11 mouse cellular contexts compared by ENCODE assay signal in the genomic region with DNA sequence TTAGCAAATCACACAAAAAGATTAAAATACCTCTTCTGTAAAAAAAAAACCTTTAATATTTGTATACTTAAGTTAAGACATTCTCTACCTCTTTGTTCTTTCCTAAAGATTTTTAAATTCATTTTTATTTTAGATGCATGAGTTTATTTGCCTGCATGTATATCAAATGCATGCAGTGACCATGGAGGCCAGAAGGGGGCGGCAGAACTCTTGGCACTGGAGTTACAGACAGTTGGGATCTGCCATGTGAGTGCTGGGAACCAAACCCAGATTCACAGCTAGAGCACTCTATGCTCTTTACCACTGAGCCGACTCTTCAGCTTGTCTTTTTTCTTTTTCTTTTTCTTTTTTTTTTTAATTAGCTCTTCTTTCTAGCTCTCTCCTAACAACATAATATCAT. TPM values are rescaled to one million over a fixed set of nuclear protein-coding genes. Genes with fewer than 3 reads are reported as not detected.
DNase-seq lines count a peak whose midpoint lies in the region; TF ChIP-seq lines count a peak whose summit lies in the region.
"Had no signal": no experiment of that assay in that cellular context is flagged by ENCODE, and none has a peak within 500 bp of the region (broad histone marks: within the 10 kb centered on the region; RNA-seq: fewer than 3 reads in every experiment).

No protein-coding gene starts in this region.

- TF ChIP-seq POLR2A in lung, adult 2 months (IDR thresholded peaks at IDR 0.05; ENCODE audit: borderline replicate concordance, extremely low read depth, low read depth, low read length), result no peak

- no peaks in the 10 kb centered on the region for H3K36me3 ChIP-seq in ES-E14 (ENCODE audit: control insufficient read depth, insufficient read depth, low read length, poor library complexity, severe bottlenecking)
- no peaks in the 10 kb centered on the region for H3K36me3 ChIP-seq in splenic B cell, adult 2 months (ENCODE audit: control insufficient read depth, insufficient read depth, low read length, poor library complexity, severe bottlenecking)
- no peaks in the 10 kb centered on the region for H3K36me3 ChIP-seq in limb, embryonic 10.5 days
- H3K36me3 ChIP-seq: intestine, embryonic 15.5 days had no signal

- 0 out of 2 replicates have a peak, but pooled peaks cover 2% of the 10 kb centered on the region for H3K4me1 ChIP-seq in lung, adult 2 months (ENCODE audit: control insufficient read depth, insufficient read depth, low read length)
- H3K4me1 ChIP-seq in ES-E14 (ENCODE audit: control insufficient read depth in 2 of 2, insufficient read depth in 2 of 2, low read length in 2 of 2, poor library complexity in 1 of 2), result no peaks in the 10 kb centered on the region
- H3K4me1 ChIP-seq in limb, embryonic 10.5 days, result peaks cover 4% of the 10 kb centered on the region
- H3K4me1 ChIP-seq: intestine, embryonic 15.5 days had no signal

- no peak overlapping the region for H3K4me3 ChIP-seq in lung, adult 2 months (replicated peaks; ENCODE audit: extremely low read depth, low read depth, low read length)
- H3K4me3 ChIP-seq in ES-E14 (ENCODE audit: insufficient read depth in 1 of 2, low read depth in 1 of 2, low read length in 2 of 2, poor library complexity in 1 of 2, severe bottlenecking in 1 of 2), result no peak overlapping the region
- H3K4me3 ChIP-seq in limb, embryonic 10.5 days, result no peak overlapping the region
- H3K4me3 ChIP-seq: intestine, embryonic 15.5 days had no signal

- no peak overlapping the region for H3K27ac ChIP-seq in ES-E14 (ENCODE audit: insufficient read depth, low read depth, low read length, poor library complexity, severe bottlenecking)
- H3K27ac ChIP-seq in limb, embryonic 10.5 days, result no peak overlapping the region
- H3K27ac ChIP-seq: intestine, embryonic 15.5 days had no signal

- no peak overlapping the region for H3K9ac ChIP-seq in ES-E14 (ENCODE audit: insufficient read depth, low read depth, low read length, poor library complexity, severe bottlenecking)
- H3K9ac ChIP-seq: intestine, embryonic 15.5 days had no signal

- no peaks in the 10 kb centered on the region; the same call in 1 of the 2 replicates for H3K27me3 ChIP-seq in splenic B cell, adult 2 months (ENCODE audit: control insufficient read depth, insufficient read depth, low read length, poor library complexity, severe bottlenecking)
- no peaks in the 10 kb centered on the region for H3K27me3 ChIP-seq in limb, embryonic 10.5 days (ENCODE audit: low read depth, poor library complexity, severe bottlenecking)
- H3K27me3 ChIP-seq: intestine, embryonic 15.5 days had no signal

- 0 out of 2 replicates have a peak, but pooled peaks have one; percentile 9 for TF ChIP-seq CTCF in lung, adult 2 months (IDR thresholded peaks at IDR 0.05; ENCODE audit: insufficient read depth, low read length)

- in situ Hi-C loops in ES-E14 (cut with MboI; ENCODE audit: low sequenced_read_pairs in 2 of 2, unreplicated experiment in 2 of 2), result no loop called here

- no peaks in the 10 kb centered on the region for H3K9me3 ChIP-seq in ES-E14 (ENCODE audit: control insufficient read depth, insufficient read depth, low read depth, low read length)
- no peaks in the 10 kb centered on the region for H3K9me3 ChIP-seq in limb, embryonic 10.5 days (replicated peaks)
- H3K9me3 ChIP-seq: intestine, embryonic 15.5 days had no signal

- DNase-seq in cerebellum, postnatal 25 days, result peak; percentile 36 to 60
- no peak for DNase-seq in cerebellum, adult 11-12 months
- DNase-seq in lung, adult 2 months, result no peak
- DNase-seq in lung, adult 18-20 months, result no peak
- no peak for DNase-seq in ES-E14 (ENCODE audit: low read depth, low spot score)
- DNase-seq in splenic B cell, adult 2 months (ENCODE audit: low read depth, low spot score), result peak; percentile 18
- no peak for DNase-seq in urinary bladder, postnatal 25 days (ENCODE audit: low spot score)
- DNase-seq in limb, embryonic 10.5 days (ENCODE audit: low spot score), result no peak
- DNase-seq: layer of hippocampus, postnatal 36 days had no signal

- WGBS in lung, adult 2 months, result 57% methylated on average over 2 of the region's 2 CpGs
- 55% methylated on average over 2 of the region's 2 CpGs for WGBS in limb, embryonic 10.5 days

TF ChIP-seq in ES-E14, 5 proteins besides CTCF, POLR2A, EP300 and RAD21:
- TF ChIP-seq CHD2 (IDR thresholded peaks at IDR 0.05; ENCODE audit: low read depth, low read length) (no peak), ZNF384 (IDR thresholded peaks at IDR 0.05; ENCODE audit: low read depth, low read length) (no peak), HCFC1 (IDR thresholded peaks at IDR 0.05; ENCODE audit: borderline replicate concordance, insufficient read depth, low read length) (no peak), ZC3H11A (IDR thresholded peaks at IDR 0.05; ENCODE audit: borderline replicate concordance, low read depth, low read length) (peak; percentile 65; the same call in 1 of the 2 replicates), MAFK (IDR thresholded peaks at IDR 0.05; ENCODE audit: insufficient read depth, low read depth, low read length) (no peak)

RNA-seq across cellular contexts. Expression of a gene that starts 4.7 kb away (rescaled TPM):
- 3.1 and 4.5 TPM in 2 replicates for polyA plus RNA-seq in lung, adult 2 months (2012; rRNA removed)
- 12.2 and 14.8 TPM in 2 replicates for total RNA-seq in ES-E14 (2012; rRNA removed)
- 40.3 and 47.6 TPM in 2 replicates for polyA plus RNA-seq in limb, embryonic 10.5 days (2016; fragmentation: Nextera tagmentation; extraction: Ambion mirVana)

RNA-seq across cellular contexts. Expression of a gene that starts 35.6 kb away (rescaled TPM):
- 0.12 and 0.25 TPM in 2 replicates for polyA plus RNA-seq in lung, adult 2 months (2012; rRNA removed)
- 0.18 and 0.53 TPM in 2 replicates for total RNA-seq in ES-E14 (2012; rRNA removed)
- polyA plus RNA-seq in limb, embryonic 10.5 days (2016; fragmentation: Nextera tagmentation; extraction: Ambion mirVana), result 0.28 and 0.50 TPM in 2 replicates
- total RNA-seq: monocyte, adult 5-6 weeks had no signal

Comparison
In these comparisons a context has a peak if more than half of its experiments do, and no peak if none do; other contexts are left out.
1. DNase-seq: peak in cerebellum, postnatal 25 days (2 of 2) and splenic B cell, adult 2 months (single experiment); none in cerebellum, adult 11-12 months (single experiment), lung, adult 2 months (single experiment), lung, adult 18-20 months (0 of 2), ES-E14 (single experiment), urinary bladder, postnatal 25 days (single experiment) and limb, embryonic 10.5 days (single experiment).